Mouse (Mus musculus) forebrain, embryonic 11.5 days (tissue): ENCODE measurements around the gene Ccr6. TPM values are rescaled to one million over a fixed set of nuclear protein-coding genes. Genes with fewer than 3 reads are reported as not detected.
"Not testable (repeated sequence)": the region's sequence is repeated elsewhere in the genome, so short reads cannot be mapped to it uniquely, and the experiment has no call there.

ENCODE experiments used
- ATAC-seq: fragments of 200-750 bp; cut with Nextera tagmentation; replicated peaks from 2 replicates; pipeline ENCODE4 v1.8.0; 2017; ENCODE audit warnings: moderate TSS enrichment; ENCODE audit not compliant: low FRiP score
- DNase-seq: peaks from one replicate; pipeline ENCODE4 v3.0.0-alpha.2; 2017; ENCODE audit warnings: low spot score
- H3K27ac ChIP-seq: fragments of 300-500 bp; sonication (generic); 2 replicates; pipeline ENCODE4 v1.5.1; 2014; ENCODE audit warnings: low read depth, low read length
- H3K27me3 ChIP-seq: fragments of 300-500 bp; sonication (generic); 2 replicates; pipeline ENCODE4 v1.6.1; 2014; ENCODE audit warnings: mild to moderate bottlenecking, low read length, mixed read lengths; ENCODE audit not compliant: control insufficient read depth, insufficient read depth
- H3K36me3 ChIP-seq: fragments of 300-500 bp; sonication (generic); 2 replicates; pipeline ENCODE4 v1.6.1; 2014; ENCODE audit warnings: mild to moderate bottlenecking, low read length, moderate library complexity, mixed read lengths; ENCODE audit not compliant: control insufficient read depth, insufficient read depth
- H3K4me1 ChIP-seq: fragments of 300-500 bp; sonication (generic); replicated peaks from 2 replicates; pipeline ENCODE4 v1.6.1; 2014; ENCODE audit warnings: low read length, mixed read lengths; ENCODE audit not compliant: control insufficient read depth, insufficient read depth
- H3K4me2 ChIP-seq: fragments of 300-500 bp; sonication (generic); 2 replicates; pipeline ENCODE4 v1.6.1; 2014; ENCODE audit warnings: low read depth, mild to moderate bottlenecking, low read length, moderate library complexity, mixed read lengths; ENCODE audit not compliant: severe bottlenecking
- H3K4me3 ChIP-seq: fragments of 300-500 bp; sonication (generic); 2 replicates; pipeline ENCODE4 v1.5.1; 2014; ENCODE audit warnings: low read depth, low read length
- H3K9ac ChIP-seq: fragments of 300-500 bp; sonication (generic); 2 replicates; pipeline ENCODE4 v1.6.1; 2014; ENCODE audit warnings: low read length
- H3K9me3 ChIP-seq: fragments of 300-500 bp; sonication (generic); 2 replicates; pipeline ENCODE4 v1.6.1; 2016; ENCODE audit warnings: low read length, mixed read lengths; ENCODE audit not compliant: control insufficient read depth
- WGBS: fragments of 180-500 bp; shearing (Covaris S2); extraction: QIAGEN DNeasy Blood & Tissue Kit; methylation state at CpG from one replicate; pipeline ENCODE4 v1.1.7; 2014; 5-methylcytosine and 5-hydroxymethylcytosine counted together
- polyA plus RNA-seq: library from polyadenylated mRNA; unstranded; fragments of >200 nt; fragmentation: Nextera tagmentation; extraction: Ambion mirVana; gene quantifications from 2 replicates; pipeline ENCODE4 v1.2.1, GENCODE M21; 2014

The Ccr6 gene
- polyA plus RNA-seq: not detected in 2 replicates

DNA sequence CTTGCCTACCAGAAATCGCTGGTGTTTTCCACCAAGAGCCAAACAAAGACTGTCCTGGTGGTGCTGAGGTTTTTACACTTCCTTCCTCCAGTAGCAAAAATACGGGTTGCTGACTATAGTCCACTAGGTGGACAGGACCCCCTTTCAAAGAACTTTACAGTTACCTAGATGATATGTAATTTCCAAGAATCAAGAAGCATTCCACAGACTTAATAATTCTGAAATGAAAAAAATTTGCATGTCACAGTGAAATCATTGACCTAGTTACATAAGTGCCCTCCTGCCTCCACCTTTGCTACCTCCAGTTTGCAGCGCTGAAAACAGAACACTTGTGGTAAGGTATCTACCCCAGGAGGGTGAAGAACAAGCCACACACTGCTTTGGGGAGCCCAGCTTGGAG, at the start of gene Ccr6:
Gene Ccr6, plus strand, starts transcription at position 301 of the 400 bp plus-strand sequence.
- H3K27ac ChIP-seq: no peak within 1 kb of the TSS
- 81% methylated on average over 3 of the region's 3 CpGs for WGBS

GRCm38 (mm10) chr17:8193678-8194077, 42.2 kb upstream of the Ccr6 start:
- 91% methylated on average over 8 of the region's 8 CpGs for WGBS
- Histone ChIP-seq H3K27ac (no peak overlapping the region), H3K4me2 (no peak overlapping the region), H3K9ac (no peak overlapping the region), H3K36me3 (peaks cover 3% of the 10 kb centered on the region; the same call in 1 of the 2 replicates), H3K4me3 (no peak overlapping the region), H3K27me3 (no peaks in the 10 kb centered on the region), H3K9me3 (no peaks in the 10 kb centered on the region), H3K4me1 (no peaks in the 10 kb centered on the region)
- DNase-seq (no peak), ATAC-seq (no peak)

More for the DNA sequence above, at the start of gene Ccr6:
- no peaks in the 10 kb centered on the region for H3K9me3 ChIP-seq
- H3K4me3 ChIP-seq: no peak within 1 kb of the TSS
- H3K36me3 ChIP-seq: no peaks in the 10 kb centered on the region
- H3K9ac ChIP-seq: no peak within 1 kb of the TSS
- no peak within 1 kb of the TSS for H3K4me2 ChIP-seq
- no peaks in the 10 kb centered on the region for H3K27me3 ChIP-seq
- ATAC-seq: no peak
- DNase-seq: no peak
- H3K4me1 ChIP-seq: no peaks in the 10 kb centered on the region

GRCm38 (mm10) chr17:8195685-8196376, 40.0 kb upstream of the Ccr6 start:
- Histone ChIP-seq H3K9me3 (no peaks in the 10 kb centered on the region), H3K9ac (no peak overlapping the region), H3K27ac (no peak overlapping the region), H3K4me2 (no peak overlapping the region), H3K4me1 (no peaks in the 10 kb centered on the region), H3K4me3 (no peak overlapping the region), H3K27me3 (no peaks in the 10 kb centered on the region), H3K36me3 (peaks cover 3% of the 10 kb centered on the region; the same call in 1 of the 2 replicates)
- 93% methylated on average over 8 of the region's 8 CpGs for WGBS
- DNase-seq: no peak
- ATAC-seq: no peak

DNA sequence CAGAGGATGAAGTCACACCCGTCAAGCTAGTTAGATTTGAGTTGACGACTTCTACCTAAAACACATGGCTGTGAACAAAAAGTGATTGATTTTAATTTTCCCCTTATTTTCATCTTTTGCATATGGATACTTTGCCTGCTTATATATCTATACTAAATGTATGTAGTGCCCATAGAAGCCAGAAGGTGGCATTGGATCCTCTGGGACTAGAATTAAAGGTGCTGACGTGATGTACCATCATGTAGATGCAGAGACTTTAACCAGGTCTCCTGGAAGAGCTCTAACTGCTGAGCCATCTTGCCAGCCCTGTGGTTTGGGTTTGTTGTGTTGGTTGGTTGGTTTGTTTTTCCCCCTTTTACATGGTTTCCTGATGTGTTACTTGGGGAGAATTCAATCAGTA, 38.2 kb upstream of the Ccr6 start:
- 74% methylated on average over 3 of the region's 3 CpGs for WGBS
- Histone ChIP-seq H3K9me3 (no peaks in the 10 kb centered on the region), H3K4me2 (no peak overlapping the region), H3K4me1 (no peaks in the 10 kb centered on the region), H3K4me3 (no peak overlapping the region), H3K27me3 (no peaks in the 10 kb centered on the region), H3K36me3 (peaks cover 3% of the 10 kb centered on the region; the same call in 1 of the 2 replicates), H3K27ac (no peak overlapping the region), H3K9ac (no peak overlapping the region)
- DNase-seq: no peak
- no peak for ATAC-seq

- Histone ChIP-seq H3K9me3 (no peaks in the 10 kb centered on the region), H3K36me3 (peaks cover 3% of the 10 kb centered on the region; the same call in 1 of the 2 replicates), H3K27ac (no peak overlapping the region), H3K4me2 (no peak overlapping the region), H3K4me1 (no peaks in the 10 kb centered on the region), H3K4me3 (no peak overlapping the region), H3K9ac (no peak overlapping the region), H3K27me3 (no peaks in the 10 kb centered on the region)
- WGBS: 89% methylated on average over 11 of the region's 11 CpGs
- ATAC-seq: no peak
- DNase-seq: no peak
Measured at GRCm38 (mm10) chr17:8199067-8199935, 36.5 kb upstream of the Ccr6 start.

- Histone ChIP-seq H3K4me2 (no peak overlapping the region), H3K27ac (no peak overlapping the region), H3K4me1 (no peaks in the 10 kb centered on the region), H3K9ac (no peak overlapping the region), H3K4me3 (no peak overlapping the region), H3K9me3 (no peaks in the 10 kb centered on the region), H3K36me3 (peaks cover 3% of the 10 kb centered on the region; the same call in 1 of the 2 replicates), H3K27me3 (no peaks in the 10 kb centered on the region)
- no peak for ATAC-seq
- DNase-seq: no peak
- WGBS: 77% methylated on average over 1 of the region's 1 CpGs
Measured at GRCm38 (mm10) chr17:8199936-8200330, 35.9 kb upstream of the Ccr6 start.

DNA sequence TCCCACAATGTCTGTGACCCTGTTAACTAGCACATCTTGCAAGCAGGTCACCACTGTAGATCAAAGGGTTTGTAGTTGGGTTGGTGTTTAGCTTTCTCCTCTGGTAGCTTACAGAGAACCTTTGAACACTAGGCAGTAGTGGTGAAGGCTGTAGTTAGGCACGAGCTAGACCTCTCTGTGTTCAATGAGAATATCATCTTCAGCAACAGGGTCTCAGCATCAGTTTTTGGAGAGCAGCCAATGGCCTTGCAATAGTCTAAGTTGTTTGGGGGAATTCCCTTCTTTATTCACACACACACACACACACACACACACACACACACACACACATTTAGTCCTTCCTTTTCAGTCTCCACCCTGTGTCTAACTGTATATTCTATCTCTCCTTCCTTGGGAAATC, 32.4 kb upstream of the Ccr6 start:
- H3K9ac ChIP-seq: no peak overlapping the region
- no peak overlapping the region for H3K4me3 ChIP-seq
- DNase-seq: no peak
- 73% methylated on average over 1 of the region's 1 CpGs for WGBS
- no peaks in the 10 kb centered on the region for H3K9me3 ChIP-seq
- H3K27ac ChIP-seq: no peak overlapping the region
- no peaks in the 10 kb centered on the region for H3K4me1 ChIP-seq
- no peaks in the 10 kb centered on the region for H3K36me3 ChIP-seq
- H3K27me3 ChIP-seq: no peaks in the 10 kb centered on the region
- H3K4me2 ChIP-seq: no peak overlapping the region
- ATAC-seq: no peak

GRCm38 (mm10) chr17:8205221-8205631, 30.6 kb upstream of the Ccr6 start:
- H3K9me3 ChIP-seq, H3K4me2 ChIP-seq, ATAC-seq, H3K4me3 ChIP-seq, H3K4me1 ChIP-seq, H3K27me3 ChIP-seq, H3K36me3 ChIP-seq, H3K9ac ChIP-seq: not testable (repeated sequence)
- H3K27ac ChIP-seq: 0 out of 2 replicates have a peak overlapping the region, but pooled peaks have one; percentile 25
- DNase-seq: peak; percentile 29
- WGBS: 88% methylated on average over 1 of the region's 1 CpGs
